Mouse (Mus musculus): ENCODE measurements around the gene Arhgef17.

DNA sequence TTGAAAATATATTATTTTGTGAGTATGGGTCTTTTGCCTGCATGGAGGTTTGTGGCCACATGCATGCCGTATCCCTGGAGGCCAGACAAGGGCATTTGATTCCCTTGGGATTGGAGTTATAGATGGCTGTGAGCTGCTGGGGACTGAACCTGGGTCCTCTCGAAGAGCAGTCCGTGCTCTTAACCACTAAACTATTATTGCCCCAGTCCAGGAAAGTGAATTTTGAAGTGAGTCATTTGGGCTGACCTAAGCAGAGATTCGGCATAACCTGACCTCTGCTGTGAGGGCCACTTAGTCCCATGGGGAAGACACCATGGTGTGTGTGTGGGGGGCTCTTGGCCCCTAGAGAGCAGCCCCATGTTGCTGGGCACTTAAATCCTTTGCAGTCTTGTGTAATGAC lies 60.6 kb downstream of the Arhgef17 start:
- no peak for TF ChIP-seq CHD2 (IDR thresholded peaks at IDR 0.05; ENCODE audit: low read depth, low read length)
- TF ChIP-seq ZC3H11A (IDR thresholded peaks at IDR 0.05; ENCODE audit: borderline replicate concordance, low read depth, low read length), result no peak
- no peak for TF ChIP-seq MAFK (IDR thresholded peaks at IDR 0.05; ENCODE audit: insufficient read depth, low read depth, low read length)
- no peak for TF ChIP-seq HCFC1 (IDR thresholded peaks at IDR 0.05; ENCODE audit: borderline replicate concordance, insufficient read depth, low read length)
